Mouse (Mus musculus) limb, embryonic 11.5 days (tissue): ENCODE measurements around the gene Slc4a2. TPM values are rescaled to one million over a fixed set of nuclear protein-coding genes. Genes with fewer than 3 reads are reported as not detected.

Experiments
- ATAC-seq: fragments of 200-750 bp; cut with Nextera tagmentation; 2 replicates; pipeline ENCODE4 v1.8.0; 2017; ENCODE audit warnings: low read depth; ENCODE audit not compliant: insufficient number of reproducible peaks, low FRiP score, low TSS enrichment
- DNase-seq: peaks from one replicate; pipeline ENCODE4 v3.0.0-alpha.2; 2015; ENCODE audit warnings: low spot score
- H3K27ac ChIP-seq: fragments of 300-500 bp; sonication (generic); replicated peaks from 2 replicates; pipeline ENCODE4 v1.5.1; 2014; ENCODE audit warnings: low read depth, mild to moderate bottlenecking, low read length
- H3K27me3 ChIP-seq: fragments of 300-500 bp; sonication (generic); 2 replicates; pipeline ENCODE4 v1.6.1; 2014; ENCODE audit warnings: mild to moderate bottlenecking, low read length, mixed read lengths; ENCODE audit not compliant: control insufficient read depth, insufficient read depth
- H3K36me3 ChIP-seq: fragments of 300-500 bp; sonication (generic); 2 replicates; pipeline ENCODE4 v1.6.1; 2014; ENCODE audit warnings: mild to moderate bottlenecking, low read length, moderate library complexity, mixed read lengths; ENCODE audit not compliant: control insufficient read depth, insufficient read depth
- H3K4me1 ChIP-seq: fragments of 300-500 bp; sonication (generic); 2 replicates; pipeline ENCODE4 v1.6.1; 2014; ENCODE audit warnings: low read length, mixed read lengths; ENCODE audit not compliant: control insufficient read depth, insufficient read depth
- H3K4me2 ChIP-seq: fragments of 300-500 bp; sonication (generic); 2 replicates; pipeline ENCODE4 v1.6.1; 2014; ENCODE audit warnings: low read depth, mild to moderate bottlenecking, moderate library complexity; ENCODE audit not compliant: severe bottlenecking
- H3K4me3 ChIP-seq: fragments of 300-500 bp; sonication (generic); 2 replicates; pipeline ENCODE4 v1.5.1; 2014; ENCODE audit warnings: low read depth, low read length
- H3K9ac ChIP-seq: fragments of 300-500 bp; sonication (generic); 2 replicates; pipeline ENCODE4 v1.6.1; 2014; ENCODE audit warnings: mild to moderate bottlenecking, low read length
- H3K9me3 ChIP-seq: fragments of 300-500 bp; sonication (generic); 2 replicates; pipeline ENCODE4 v1.6.1; 2016; ENCODE audit warnings: low read length; ENCODE audit not compliant: control insufficient read depth
- WGBS: fragments of 180-500 bp; shearing (Covaris S2); extraction: QIAGEN DNeasy Blood & Tissue Kit; methylation state at CpG from one replicate; pipeline ENCODE4 v1.1.7; 2014; 5-methylcytosine and 5-hydroxymethylcytosine counted together
- polyA plus RNA-seq: library from polyadenylated mRNA; unstranded; fragments of >200 nt; fragmentation: Nextera tagmentation; extraction: Ambion mirVana; gene quantifications from 2 replicates; pipeline ENCODE4 v1.2.1, GENCODE M21; 2014

Gene Slc4a2
- polyA plus RNA-seq, 1 experiment from 2014 or later = 28.0 TPM

DNA sequence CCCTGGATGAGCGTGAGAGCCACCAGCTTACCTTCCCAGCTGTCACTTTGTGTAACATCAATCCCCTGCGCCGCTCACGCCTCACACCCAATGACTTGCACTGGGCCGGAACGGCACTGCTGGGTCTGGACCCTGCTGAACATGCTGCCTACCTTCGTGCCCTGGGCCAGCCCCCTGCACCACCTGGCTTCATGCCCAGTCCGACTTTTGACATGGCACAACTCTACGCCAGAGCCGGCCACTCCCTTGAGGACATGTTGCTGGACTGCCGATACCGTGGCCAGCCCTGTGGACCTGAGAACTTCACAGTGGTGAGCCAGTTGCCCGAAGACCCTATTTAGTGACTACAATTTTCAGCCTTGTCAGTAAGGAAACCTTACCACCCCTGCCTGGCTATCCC is 9.7 kb upstream of the Slc4a2 start:
- no peak overlapping the region for H3K9ac ChIP-seq
- no peak overlapping the region for H3K27ac ChIP-seq
- H3K4me1 ChIP-seq = peaks cover 6% of the 10 kb centered on the region; the same call in 1 of the 2 replicates
- DNase-seq (no peak), ATAC-seq (no peak)
- H3K27me3 ChIP-seq = no peaks in the 10 kb centered on the region; the same call in 1 of the 2 replicates
- H3K9me3 ChIP-seq = no peaks in the 10 kb centered on the region
- 84% methylated on average over 13 of the region's 13 CpGs for WGBS
- H3K4me3 ChIP-seq = no peak overlapping the region
- no peak overlapping the region for H3K4me2 ChIP-seq
- no peaks in the 10 kb centered on the region for H3K36me3 ChIP-seq

DNA sequence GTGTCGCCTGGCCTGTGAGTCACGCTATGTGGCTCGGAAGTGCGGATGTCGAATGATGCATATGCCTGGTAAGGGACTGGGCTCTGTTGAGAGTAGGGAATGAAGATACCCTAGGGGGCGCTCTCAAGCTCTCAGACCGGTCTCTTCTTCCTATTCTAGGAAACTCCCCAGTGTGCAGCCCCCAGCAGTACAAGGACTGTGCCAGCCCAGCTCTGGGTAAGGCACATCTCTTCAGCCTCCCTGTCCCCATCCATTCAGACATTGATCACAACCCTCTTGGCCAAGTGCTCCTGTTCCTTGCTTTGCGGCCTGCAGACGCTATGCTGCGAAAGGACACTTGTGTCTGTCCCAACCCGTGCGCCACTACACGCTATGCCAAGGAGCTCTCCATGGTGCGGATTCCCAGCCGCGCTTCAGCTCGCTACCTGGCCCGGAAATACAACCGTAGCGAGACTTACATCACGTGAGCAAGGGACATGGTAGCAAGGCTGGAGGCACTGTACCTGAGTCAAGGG is 7.4 kb upstream of the Slc4a2 start:
- peaks cover 6% of the 10 kb centered on the region; the same call in 1 of the 2 replicates for H3K4me1 ChIP-seq
- WGBS = 2% methylated on average over 21 of the region's 21 CpGs
- no peaks in the 10 kb centered on the region; the same call in 1 of the 2 replicates for H3K27me3 ChIP-seq
- ATAC-seq (peak; percentile 44; the same call in 1 of the 2 replicates), DNase-seq (peak; percentile 75)
- H3K4me3 ChIP-seq = no peak overlapping the region
- no peaks in the 10 kb centered on the region for H3K9me3 ChIP-seq
- H3K4me2 ChIP-seq = no peak overlapping the region
- no peak overlapping the region for H3K9ac ChIP-seq
- H3K36me3 ChIP-seq = peaks cover 4% of the 10 kb centered on the region; the same call in 1 of the 2 replicates
- H3K27ac ChIP-seq = 0 out of 2 replicates have a peak overlapping the region, but pooled peaks have one; percentile 0

DNA sequence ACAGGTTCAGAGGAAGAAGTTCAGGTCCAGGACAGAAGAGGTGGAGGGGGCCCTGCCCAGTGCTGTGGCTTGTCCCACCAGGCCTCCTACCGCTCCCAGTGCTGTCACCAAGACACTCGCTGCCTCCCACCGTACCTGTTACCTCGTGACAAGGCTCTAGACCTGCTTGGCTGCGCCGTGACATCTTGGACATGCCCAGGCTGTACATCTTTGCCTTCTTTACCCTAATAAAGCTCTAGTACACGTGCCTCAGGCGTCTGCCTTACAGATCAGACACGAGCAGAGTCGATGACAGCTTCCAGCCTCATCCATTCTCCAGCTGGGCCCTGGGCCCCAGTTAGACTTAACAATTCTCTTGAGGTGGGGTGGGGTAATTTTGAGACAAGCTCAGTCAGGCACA is 6.0 kb upstream of the Slc4a2 start:
- Histone ChIP-seq H3K9me3 (no peaks in the 10 kb centered on the region), H3K9ac (no peak overlapping the region), H3K27ac (no peak overlapping the region), H3K4me3 (no peak overlapping the region), H3K36me3 (peaks cover 4% of the 10 kb centered on the region; the same call in 1 of the 2 replicates), H3K4me1 (peaks cover 6% of the 10 kb centered on the region; the same call in 1 of the 2 replicates), H3K27me3 (no peaks in the 10 kb centered on the region; the same call in 1 of the 2 replicates), H3K4me2 (no peak overlapping the region)
- DNase-seq = no peak
- WGBS = 91% methylated on average over 10 of the region's 10 CpGs
- ATAC-seq = no peak

DNA sequence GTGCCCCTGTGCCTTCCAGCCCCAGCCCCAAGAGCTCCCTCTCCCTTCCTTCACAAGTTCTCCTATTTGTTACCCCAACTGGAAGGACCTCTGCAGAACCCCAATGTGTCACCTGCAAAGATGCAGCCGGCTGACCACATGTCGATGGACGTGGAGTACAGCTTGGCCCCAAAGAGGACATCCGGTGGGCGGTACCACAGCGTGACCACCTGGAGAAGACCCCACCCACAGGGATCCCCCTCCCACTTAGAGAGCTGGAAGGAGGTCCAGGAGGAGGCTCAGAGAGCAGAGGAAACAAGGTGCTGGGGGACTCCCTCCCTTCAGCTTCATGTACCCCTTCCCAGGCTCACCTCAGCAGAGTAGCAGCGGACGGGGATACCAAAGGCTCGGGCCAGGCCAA is 3.3 kb upstream of the Slc4a2 start:
- DNase-seq = no peak
- Histone ChIP-seq H3K4me3 (no peak overlapping the region), H3K27me3 (no peaks in the 10 kb centered on the region), H3K36me3 (peaks cover 4% of the 10 kb centered on the region; the same call in 1 of the 2 replicates), H3K27ac (no peak overlapping the region), H3K9me3 (no peaks in the 10 kb centered on the region), H3K9ac (no peak overlapping the region), H3K4me2 (no peak overlapping the region), H3K4me1 (peaks cover 13% of the 10 kb centered on the region)
- ATAC-seq = no peak
- WGBS = 81% methylated on average over 9 of the region's 9 CpGs

DNA sequence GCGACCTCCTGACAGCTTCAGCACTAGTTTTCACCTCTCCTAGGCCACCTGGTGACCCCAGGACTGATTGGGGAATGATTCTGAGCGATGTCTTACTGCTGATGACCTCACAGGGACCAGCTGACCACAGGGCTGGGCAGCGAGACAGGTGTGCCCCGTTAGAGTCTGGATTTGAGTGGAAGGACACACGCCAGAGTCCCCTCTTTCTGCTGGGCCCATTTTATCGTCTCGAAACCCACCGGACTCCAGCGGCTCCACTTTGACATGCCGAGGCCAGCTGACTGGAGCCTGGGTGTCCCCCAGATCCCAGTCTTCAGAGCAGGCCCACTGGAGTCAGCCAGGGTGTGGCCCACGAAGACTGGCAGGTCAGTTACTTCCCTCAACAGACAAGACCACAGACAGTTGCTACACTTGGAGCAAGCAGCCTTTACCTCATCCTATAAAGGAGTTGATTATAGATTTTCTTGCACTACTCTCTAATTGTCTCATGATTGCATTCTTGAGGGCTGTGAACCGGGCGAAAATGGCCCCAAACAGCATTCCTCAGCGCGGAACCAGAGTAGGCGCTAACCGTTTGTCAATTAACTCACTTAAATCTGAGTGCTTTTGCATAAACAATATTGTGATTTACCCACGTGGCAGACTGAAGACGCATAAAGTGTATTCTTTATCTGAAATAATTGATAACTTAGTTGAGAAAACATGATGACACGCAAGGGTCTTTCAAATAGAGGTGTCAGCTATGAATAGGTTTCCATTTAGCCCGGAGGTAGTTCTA is 556 bp downstream of the Slc4a2 start:
- Histone ChIP-seq H3K9me3 (no peaks in the 10 kb centered on the region), H3K36me3 (peaks cover 2% of the 10 kb centered on the region; the same call in 1 of the 2 replicates), H3K9ac (peak overlapping the region; percentile 64), H3K4me1 (peaks cover 42% of the 10 kb centered on the region), H3K27me3 (no peaks in the 10 kb centered on the region), H3K4me2 (peak overlapping the region; percentile 87), H3K4me3 (peak overlapping the region; percentile 58), H3K27ac (peak overlapping the region; percentile 78)
- ATAC-seq = no peak; the same call in 1 of the 2 replicates
- WGBS = 15% methylated on average over 21 of the region's 21 CpGs
- no peak for DNase-seq

DNA sequence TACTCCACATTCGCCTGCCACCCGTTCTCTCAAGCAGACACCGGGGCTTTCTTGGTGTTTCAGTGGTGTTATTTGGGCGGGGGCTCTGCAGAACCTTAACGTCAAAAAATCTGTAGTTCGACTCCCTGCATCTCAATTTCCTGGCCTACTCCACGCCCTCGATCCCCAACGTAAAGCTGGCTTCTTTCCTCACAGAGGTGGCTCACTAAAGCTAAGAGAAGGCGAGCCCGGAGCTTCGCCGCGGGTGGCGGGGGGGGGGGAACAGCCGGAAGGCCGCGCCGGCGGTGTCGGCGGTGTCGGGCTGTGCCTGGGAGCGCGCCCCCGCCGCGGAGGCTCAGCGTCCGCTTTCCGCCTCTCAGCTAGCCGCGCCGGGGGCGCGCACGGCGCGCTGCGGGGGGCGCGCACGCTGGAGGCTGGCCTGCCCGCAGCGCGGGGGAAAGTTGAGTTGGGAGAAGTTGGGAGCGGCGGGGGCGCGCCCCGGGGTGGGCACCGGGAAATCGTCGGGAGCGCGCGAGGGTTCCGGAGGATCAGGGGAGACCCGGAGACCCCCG is 1.3 kb downstream of the Slc4a2 start:
- Histone ChIP-seq H3K4me1 (peaks cover 42% of the 10 kb centered on the region), H3K9me3 (no peaks in the 10 kb centered on the region), H3K4me2 (peak overlapping the region; percentile 87), H3K36me3 (0 out of 2 replicates have a peak, but pooled peaks cover 1% of the 10 kb centered on the region), H3K27ac (peak overlapping the region; percentile 45), H3K4me3 (peak overlapping the region; percentile 52), H3K27me3 (no peaks in the 10 kb centered on the region), H3K9ac (peak overlapping the region; percentile 60)
- ATAC-seq (no peak), DNase-seq (peak; percentile 88)
- WGBS = under 1% methylated on average over 58 of the region's 60 CpGs

DNA sequence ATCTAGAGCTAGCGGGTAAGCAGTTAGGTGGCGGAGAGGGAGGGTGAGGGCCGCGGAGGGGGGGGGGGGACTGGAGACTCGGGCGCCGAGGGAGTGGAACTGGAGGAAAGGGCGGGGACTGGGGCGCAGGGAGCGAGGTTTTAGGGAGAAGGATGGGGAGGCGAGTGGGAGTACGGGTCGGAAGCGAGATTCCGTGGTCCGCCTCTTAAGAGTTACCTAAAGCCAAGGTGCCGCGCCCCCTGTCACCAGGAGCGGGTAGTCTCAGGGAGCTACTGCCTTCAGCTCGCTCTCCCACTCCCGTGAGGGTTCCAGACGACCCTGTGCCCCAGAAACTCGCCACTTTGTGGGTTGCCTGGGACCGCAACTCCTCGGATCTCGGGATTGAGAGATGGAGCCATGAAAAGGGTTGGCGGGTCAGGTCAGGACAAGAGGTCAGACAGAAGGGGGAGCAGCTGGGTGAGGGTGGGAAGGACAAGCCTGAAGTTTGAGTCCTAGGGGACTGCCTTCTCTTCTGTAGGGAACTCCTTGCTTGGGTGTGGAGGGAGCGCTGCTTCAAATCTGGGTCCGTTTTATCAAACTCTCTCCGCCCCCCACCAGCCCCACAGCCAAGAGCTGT is 1.9 kb downstream of the Slc4a2 start:
- Histone ChIP-seq H3K36me3 (peaks cover 3% of the 10 kb centered on the region; the same call in 1 of the 2 replicates), H3K4me3 (peak overlapping the region; percentile 52), H3K27ac (peak overlapping the region; percentile 45; the same call in 1 of the 2 replicates), H3K9me3 (no peaks in the 10 kb centered on the region), H3K4me2 (peak overlapping the region; percentile 87), H3K9ac (peak overlapping the region; percentile 60), H3K4me1 (peaks cover 42% of the 10 kb centered on the region), H3K27me3 (no peaks in the 10 kb centered on the region)
- DNase-seq = peak; percentile 76
- no peak for ATAC-seq
- 1% methylated on average over 24 of the region's 30 CpGs for WGBS

DNA sequence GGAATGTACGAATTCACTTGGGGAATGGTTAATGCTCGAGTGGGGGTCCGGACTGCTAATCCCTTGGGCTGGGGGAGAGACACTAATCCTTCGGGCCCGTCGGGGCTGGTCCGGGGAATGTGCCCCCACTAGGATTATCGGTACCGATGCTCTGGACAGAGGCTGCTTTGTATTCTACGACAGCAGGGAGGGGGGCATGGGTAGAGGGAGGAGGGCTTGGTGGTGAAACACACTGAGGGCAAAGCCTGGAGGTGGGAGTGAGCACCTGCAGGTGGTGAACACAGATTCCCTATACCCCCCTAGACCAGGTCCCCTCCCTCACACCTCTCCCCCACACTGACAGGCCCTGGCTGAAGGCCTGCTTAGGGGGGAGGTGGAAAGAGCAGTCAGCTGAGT is 2.4 kb downstream of the Slc4a2 start:
- DNase-seq (peak; percentile 58), ATAC-seq (peak; percentile 14; the same call in 1 of the 2 replicates)
- Histone ChIP-seq H3K36me3 (peaks cover 8% of the 10 kb centered on the region; the same call in 1 of the 2 replicates), H3K4me1 (peaks cover 42% of the 10 kb centered on the region), H3K9me3 (no peaks in the 10 kb centered on the region), H3K4me3 (peak overlapping the region; percentile 52), H3K4me2 (peak overlapping the region; percentile 87), H3K27me3 (no peaks in the 10 kb centered on the region), H3K9ac (no peak overlapping the region), H3K27ac (no peak overlapping the region)
- WGBS = 1% methylated on average over 10 of the region's 10 CpGs
